ENCODE assay signal across 29 mouse cellular contexts in the genomic region with DNA sequence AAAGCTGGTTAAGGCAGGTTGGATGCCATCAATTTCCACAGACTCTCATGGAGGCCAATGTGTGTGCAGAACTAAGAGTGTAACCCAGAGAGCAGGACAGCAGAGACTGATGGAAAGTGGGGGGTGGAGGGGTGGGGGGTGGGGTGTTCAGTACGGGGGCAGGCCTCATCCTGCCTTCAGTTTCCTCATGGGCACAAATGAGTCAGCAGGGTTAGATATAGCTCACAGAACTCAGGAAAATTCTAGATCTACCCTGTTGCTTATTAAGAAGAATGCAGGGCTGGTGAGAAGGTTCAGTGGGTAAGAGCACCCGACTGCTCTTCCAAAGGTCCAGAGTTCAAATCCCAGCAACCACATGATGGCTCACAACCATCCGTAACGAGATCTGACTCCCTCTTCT. TPM values are rescaled to one million over a fixed set of nuclear protein-coding genes. Genes with fewer than 3 reads are reported as not detected.
DNase-seq lines count a peak whose midpoint lies in the region; ATAC-seq and TF ChIP-seq lines count a peak whose summit lies in the region.
"Had no signal": no experiment of that assay in that cellular context is flagged by ENCODE, and none has a peak within 500 bp of the region (broad histone marks: within the 10 kb centered on the region; RNA-seq: fewer than 3 reads in every experiment).

No protein-coding gene starts in this region.

- H3K9me3 ChIP-seq in lung, postnatal 0 days (ENCODE audit: low read length): no peaks in the 10 kb centered on the region
- no peaks in the 10 kb centered on the region for H3K9me3 ChIP-seq in embryonic facial prominence, embryonic 15.5 days (replicated peaks)
- no peaks in the 10 kb centered on the region for H3K9me3 ChIP-seq in stomach, embryonic 16.5 days (replicated peaks; ENCODE audit: control insufficient read depth, low read length)
- H3K9me3 ChIP-seq: embryonic facial prominence, embryonic 12.5 days; forebrain, embryonic 12.5 days; G1E; limb, embryonic 12.5 days; liver, embryonic 15.5 days; midbrain, embryonic 15.5 days; neural tube, embryonic 15.5 days had no signal

- no peak for TF ChIP-seq POLR2A in bone marrow macrophage, adult 2 months (IDR thresholded peaks at IDR 0.05; ENCODE audit: borderline replicate concordance, low read depth, low read length)

- 61% methylated on average over 4 of the region's 4 CpGs for WGBS in lung, postnatal 0 days
- 61% methylated on average over 4 of the region's 4 CpGs for WGBS in embryonic facial prominence, embryonic 15.5 days
- 78% methylated on average over 4 of the region's 4 CpGs for WGBS in stomach, embryonic 16.5 days

- H3K4me2 ChIP-seq in lung, postnatal 0 days (replicated peaks; ENCODE audit: low read depth, low read length): no peak overlapping the region
- no peak overlapping the region for H3K4me2 ChIP-seq in embryonic facial prominence, embryonic 15.5 days (replicated peaks)
- no peak overlapping the region for H3K4me2 ChIP-seq in stomach, embryonic 16.5 days (ENCODE audit: low read depth, low read length)
- H3K4me2 ChIP-seq: embryonic facial prominence, embryonic 12.5 days; forebrain, embryonic 12.5 days; heart, embryonic 11.5 days; limb, embryonic 12.5 days; liver, embryonic 15.5 days; lung, embryonic 14.5 days; midbrain, embryonic 15.5 days; neural tube, embryonic 15.5 days had no signal

- TF ChIP-seq CTCF in lung, postnatal 0 days (IDR thresholded peaks at IDR 0.05): no peak
- no peak for TF ChIP-seq CTCF in bone marrow macrophage, adult 2 months (IDR thresholded peaks at IDR 0.05; ENCODE audit: low read depth, low read length)

- H3K27me3 ChIP-seq in lung, postnatal 0 days (replicated peaks; ENCODE audit: insufficient read depth, low read length): no peaks in the 10 kb centered on the region
- no peaks in the 10 kb centered on the region for H3K27me3 ChIP-seq in embryonic facial prominence, embryonic 15.5 days
- no peaks in the 10 kb centered on the region for H3K27me3 ChIP-seq in stomach, embryonic 16.5 days (ENCODE audit: control insufficient read depth, insufficient read depth, low read length)
- H3K27me3 ChIP-seq: embryonic facial prominence, embryonic 12.5 days; forebrain, embryonic 12.5 days; limb, embryonic 12.5 days; liver, embryonic 15.5 days; midbrain, embryonic 15.5 days; neural tube, embryonic 15.5 days had no signal

- no peak for TF ChIP-seq EP300 in lung, postnatal 0 days (IDR thresholded peaks at IDR 0.05)

- no peak overlapping the region for H3K4me3 ChIP-seq in lung, postnatal 0 days (ENCODE audit: low read depth, low read length)
- peak overlapping the region; percentile 50 for H3K4me3 ChIP-seq in bone marrow macrophage, adult 2 months (ENCODE audit: insufficient read depth, low read length)
- no peak overlapping the region for H3K4me3 ChIP-seq in embryonic facial prominence, embryonic 15.5 days (replicated peaks)
- H3K4me3 ChIP-seq in stomach, embryonic 16.5 days (replicated peaks; ENCODE audit: low read length): no peak overlapping the region
- H3K4me3 ChIP-seq: embryonic facial prominence, embryonic 12.5 days; forebrain, embryonic 12.5 days; limb, embryonic 12.5 days; liver, embryonic 15.5 days; midbrain, embryonic 15.5 days; neural tube, embryonic 15.5 days had no signal

- H3K36me3 ChIP-seq in lung, postnatal 0 days (ENCODE audit: insufficient read depth, low read length): peaks cover 27% of the 10 kb centered on the region
- H3K36me3 ChIP-seq in embryonic facial prominence, embryonic 15.5 days: peaks cover 71% of the 10 kb centered on the region
- H3K36me3 ChIP-seq in stomach, embryonic 16.5 days (ENCODE audit: control insufficient read depth, insufficient read depth, low read length): peaks cover 28% of the 10 kb centered on the region

- DNase-seq in lung, postnatal 0 days (ENCODE audit: low spot score): no peak
- no peak for DNase-seq in lung, postnatal 4 days
- DNase-seq in thymus, postnatal 25 days: no peak
- DNase-seq in gastrocnemius, postnatal 10 days: no peak
- DNase-seq: adrenal gland, adult 8-10 months; cerebellum, adult 11 months; cerebellum, adult 9-10 months; cerebellum, postnatal 36 days; forebrain, postnatal 0 days; gastrocnemius, postnatal 25 days; heart, adult 18-20 months; kidney, postnatal 14 days; layer of hippocampus, adult 9-11 months; right cerebral cortex, adult 18-20 months; spleen, adult 18-20 months had no signal

- no peak overlapping the region for H3K9ac ChIP-seq in lung, postnatal 0 days (replicated peaks; ENCODE audit: low read depth)
- H3K9ac ChIP-seq in embryonic facial prominence, embryonic 15.5 days: no peak overlapping the region
- H3K9ac ChIP-seq in stomach, embryonic 16.5 days (ENCODE audit: low read length): no peak overlapping the region
- H3K9ac ChIP-seq: embryonic facial prominence, embryonic 12.5 days; forebrain, embryonic 12.5 days; forebrain, postnatal 0 days; limb, embryonic 12.5 days; liver, embryonic 15.5 days; lung, embryonic 14.5 days; midbrain, embryonic 15.5 days; neural tube, embryonic 15.5 days had no signal

- H3K4me1 ChIP-seq in lung, postnatal 0 days (ENCODE audit: insufficient read depth, low read depth, low read length): no peaks in the 10 kb centered on the region
- peaks cover 73% of the 10 kb centered on the region for H3K4me1 ChIP-seq in bone marrow macrophage, adult 2 months (ENCODE audit: control insufficient read depth, insufficient read depth, low read length)
- peaks cover 16% of the 10 kb centered on the region for H3K4me1 ChIP-seq in embryonic facial prominence, embryonic 15.5 days
- H3K4me1 ChIP-seq in stomach, embryonic 16.5 days (ENCODE audit: control insufficient read depth, insufficient read depth, low read length): no peaks in the 10 kb centered on the region
- H3K4me1 ChIP-seq: embryonic facial prominence, embryonic 12.5 days; forebrain, embryonic 12.5 days; limb, embryonic 12.5 days; liver, embryonic 15.5 days; midbrain, embryonic 15.5 days; neural tube, embryonic 15.5 days had no signal

- ATAC-seq in lung, postnatal 0 days: peak; percentile 37; the same call in 1 of the 2 replicates
- ATAC-seq in embryonic facial prominence, embryonic 15.5 days (ENCODE audit: insufficient number of reproducible peaks, low FRiP score, low TSS enrichment, low read depth): no peak
- no peak for ATAC-seq in stomach, embryonic 16.5 days (ENCODE audit: insufficient read depth, low FRiP score)
- ATAC-seq: forebrain, postnatal 0 days; hindbrain, embryonic 16.5 days; intestine, embryonic 16.5 days; midbrain, embryonic 15.5 days had no signal

- H3K27ac ChIP-seq in lung, postnatal 0 days (ENCODE audit: low read length): no peak overlapping the region
- peak overlapping the region; percentile 99 for H3K27ac ChIP-seq in bone marrow macrophage, adult 2 months (ENCODE audit: insufficient read depth, low read depth, low read length)
- peak overlapping the region; percentile 70 for H3K27ac ChIP-seq in embryonic facial prominence, embryonic 15.5 days (replicated peaks)
- peak overlapping the region; percentile 66; the same call in 1 of the 2 replicates for H3K27ac ChIP-seq in stomach, embryonic 16.5 days (ENCODE audit: low read length)
- H3K27ac ChIP-seq: forebrain, embryonic 12.5 days; limb, embryonic 12.5 days; liver, embryonic 15.5 days; midbrain, embryonic 15.5 days; neural tube, embryonic 15.5 days had no signal

RNA-seq across cellular contexts. Expression of a gene that starts 16.7 kb away (rescaled TPM):
- 419 and 421 TPM in 2 replicates for polyA plus RNA-seq in lung, postnatal 0 days (2015; fragmentation: Nextera tagmentation; extraction: Ambion mirVana)
- polyA plus RNA-seq in bone marrow macrophage, adult 2 months (2012; ENCODE audit: insufficient read depth, insufficient read length, missing spikeins): 259 and 286 TPM in 2 replicates
- polyA plus RNA-seq in embryonic facial prominence, embryonic 15.5 days (2015; fragmentation: Nextera tagmentation; extraction: Ambion mirVana): 694 and 715 TPM in 2 replicates
- polyA plus RNA-seq in stomach, embryonic 16.5 days (2015; fragmentation: Nextera tagmentation; extraction: Ambion mirVana): 528 and 578 TPM in 2 replicates
- total RNA-seq in gastrocnemius, postnatal 10 days (2021): 100 to 1,000 TPM; 123 to 146 TPM

RNA-seq across cellular contexts. Expression of a gene that starts 17.4 kb away (rescaled TPM):
- polyA plus RNA-seq in lung, postnatal 0 days (2015; fragmentation: Nextera tagmentation; extraction: Ambion mirVana): 37.9 and 44.7 TPM in 2 replicates
- polyA plus RNA-seq in bone marrow macrophage, adult 2 months (2012; ENCODE audit: insufficient read depth, insufficient read length, missing spikeins): 108 and 110 TPM in 2 replicates
- 44.8 and 51.2 TPM in 2 replicates for polyA plus RNA-seq in embryonic facial prominence, embryonic 15.5 days (2015; fragmentation: Nextera tagmentation; extraction: Ambion mirVana)
- 33.3 and 43.7 TPM in 2 replicates for polyA plus RNA-seq in stomach, embryonic 16.5 days (2015; fragmentation: Nextera tagmentation; extraction: Ambion mirVana)
- 10 to 100 TPM; 29.9 to 31.3 TPM for total RNA-seq in gastrocnemius, postnatal 10 days (2021)

RNA-seq across cellular contexts. Expression of a gene that starts 26.4 kb away (rescaled TPM):
- polyA plus RNA-seq in lung, postnatal 0 days (2015; fragmentation: Nextera tagmentation; extraction: Ambion mirVana): 37.0 and 37.8 TPM in 2 replicates
- 18.3 and 19.0 TPM in 2 replicates for polyA plus RNA-seq in bone marrow macrophage, adult 2 months (2012; ENCODE audit: insufficient read depth, insufficient read length, missing spikeins)
- 74.1 and 79.1 TPM in 2 replicates for polyA plus RNA-seq in embryonic facial prominence, embryonic 15.5 days (2015; fragmentation: Nextera tagmentation; extraction: Ambion mirVana)
- 68.8 and 69.1 TPM in 2 replicates for polyA plus RNA-seq in stomach, embryonic 16.5 days (2015; fragmentation: Nextera tagmentation; extraction: Ambion mirVana)
- total RNA-seq in gastrocnemius, postnatal 10 days (2021): 10 to 100 TPM; 23.9 to 26.4 TPM

RNA-seq across cellular contexts. Expression of a gene that starts 26.6 kb away (rescaled TPM):
- polyA plus RNA-seq in lung, postnatal 0 days (2015; fragmentation: Nextera tagmentation; extraction: Ambion mirVana): 62.3 and 65.2 TPM in 2 replicates
- polyA plus RNA-seq in bone marrow macrophage, adult 2 months (2012; ENCODE audit: insufficient read depth, insufficient read length, missing spikeins): 28.0 and 29.8 TPM in 2 replicates
- polyA plus RNA-seq in embryonic facial prominence, embryonic 15.5 days (2015; fragmentation: Nextera tagmentation; extraction: Ambion mirVana): 75.9 and 79.9 TPM in 2 replicates
- 51.9 and 58.9 TPM in 2 replicates for polyA plus RNA-seq in stomach, embryonic 16.5 days (2015; fragmentation: Nextera tagmentation; extraction: Ambion mirVana)
- total RNA-seq in gastrocnemius, postnatal 10 days (2021): 10 to 100 TPM; 28.4 to 32.5 TPM

RNA-seq across cellular contexts. Expression of a gene that starts 41.8 kb away (rescaled TPM):
- polyA plus RNA-seq in lung, postnatal 0 days (2015; fragmentation: Nextera tagmentation; extraction: Ambion mirVana): 34.6 and 38.7 TPM in 2 replicates
- polyA plus RNA-seq in bone marrow macrophage, adult 2 months (2012; ENCODE audit: insufficient read depth, insufficient read length, missing spikeins): 0.72 and 1.2 TPM in 2 replicates
- polyA plus RNA-seq in embryonic facial prominence, embryonic 15.5 days (2015; fragmentation: Nextera tagmentation; extraction: Ambion mirVana): 24.8 and 32.3 TPM in 2 replicates
- polyA plus RNA-seq in stomach, embryonic 16.5 days (2015; fragmentation: Nextera tagmentation; extraction: Ambion mirVana): 12.1 and 15.7 TPM in 2 replicates
- total RNA-seq in gastrocnemius, postnatal 10 days (2021): 10 to 100 TPM; 39.7 to 50.1 TPM
- total RNA-seq: G1E had no signal
- polyA plus RNA-seq: G1E had no signal
